Mouse (Mus musculus): ENCODE measurements around the gene Micall1.

DNA sequence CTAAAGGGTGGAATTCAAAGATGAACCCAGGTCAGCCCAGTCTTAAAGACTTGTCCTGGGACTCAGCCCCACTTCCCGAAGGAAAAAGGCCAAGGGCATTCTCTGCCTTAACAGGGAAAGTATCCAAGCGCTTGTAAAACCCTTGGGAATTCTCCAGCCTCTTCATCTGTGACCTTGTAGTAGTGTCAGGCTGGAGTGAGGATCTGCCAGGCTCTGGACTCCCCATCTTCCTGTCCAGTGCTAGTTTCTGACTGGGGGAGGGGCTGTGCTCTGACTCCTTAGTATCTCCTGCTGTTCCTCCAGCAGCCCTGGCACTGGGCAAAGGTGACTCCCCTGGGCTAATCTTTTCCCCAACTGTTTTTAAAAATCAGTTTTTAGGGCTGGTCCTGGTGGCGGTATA lies 12.1 kb upstream of the Micall1 start:
- TF ChIP-seq CTCF (IDR thresholded peaks at IDR 0.05; ENCODE audit: low read depth) (no peak), EP300 (IDR thresholded peaks at IDR 0.05; ENCODE audit: low read depth) (no peak)
